Mouse (Mus musculus) liver, adult 2 months (tissue): ENCODE measurements around the gene Insrr.

ENCODE experiments used
- CTCF ChIP-seq: fragments of 200-500 bp; IDR thresholded peaks from 2 replicates; pipeline ENCODE4 v1.5.1; 2011; ENCODE audit warnings: low read depth, low read length, control low read depth
- POLR2A ChIP-seq: fragments of 200-500 bp; IDR thresholded peaks from 2 replicates; pipeline ENCODE4 v1.6.1; 2011; ENCODE audit warnings: low read length, control low read depth; ENCODE audit not compliant: insufficient read depth; ENCODE audit errors: extremely low read depth

GRCm38 (mm10) chr3:87812413-87812812 lies 15.7 kb downstream of the Insrr start:
- TF ChIP-seq POLR2A (no peak), CTCF (no peak)
